Mouse (Mus musculus): ENCODE data around the gene Polr3b. TPM values are rescaled to one million over a fixed set of nuclear protein-coding genes. Genes with fewer than 3 reads are reported as not detected.
A peak's percentile ranks its signal among the peaks of the same experiment; 100 is the strongest.

The Polr3b gene
- polyA plus RNA-seq, 1 experiment, result 8.3 TPM

- DNase-seq (ENCODE audit: extremely low spot score in 1 of 2, low spot score in 1 of 2), result no peak
These were observed 36.2 kb downstream of the Polr3b start for GRCm38 (mm10) chr10:84658088-84658848.

GRCm38 (mm10) chr10:84659281-84659680, 37.2 kb downstream of the Polr3b start:
- no peak for DNase-seq (ENCODE audit: extremely low spot score in 1 of 2, low spot score in 1 of 2)

GRCm38 (mm10) chr10:84662138-84662537, 40.0 kb downstream of the Polr3b start:
- DNase-seq (ENCODE audit: extremely low spot score in 1 of 2, low spot score in 1 of 2), result no peak

- no peak for DNase-seq (ENCODE audit: extremely low spot score in 1 of 2, low spot score in 1 of 2)
These were observed 43.7 kb downstream of the Polr3b start for GRCm38 (mm10) chr10:84665713-84666260.

- DNase-seq (ENCODE audit: extremely low spot score in 1 of 2, low spot score in 1 of 2), result no peak
These were observed 53.6 kb downstream of the Polr3b start for GRCm38 (mm10) chr10:84675653-84676052.

GRCm38 (mm10) chr10:84676511-84676910, 54.4 kb downstream of the Polr3b start:
- no peak for DNase-seq (ENCODE audit: extremely low spot score in 1 of 2, low spot score in 1 of 2)

GRCm38 (mm10) chr10:84677871-84678270, 55.8 kb downstream of the Polr3b start:
- no peak for DNase-seq (ENCODE audit: extremely low spot score in 1 of 2, low spot score in 1 of 2)

GRCm38 (mm10) chr10:84678441-84678840, 56.3 kb downstream of the Polr3b start:
- DNase-seq (ENCODE audit: extremely low spot score in 1 of 2, low spot score in 1 of 2), result no peak

GRCm38 (mm10) chr10:84685444-84686121, 63.5 kb downstream of the Polr3b start:
- DNase-seq (ENCODE audit: extremely low spot score in 1 of 2, low spot score in 1 of 2), result no peak

- DNase-seq (ENCODE audit: extremely low spot score in 1 of 2, low spot score in 1 of 2), result no peak
These were observed 64.0 kb downstream of the Polr3b start for GRCm38 (mm10) chr10:84686122-84686497.

GRCm38 (mm10) chr10:84686705-84687104, 64.6 kb downstream of the Polr3b start:
- DNase-seq (ENCODE audit: extremely low spot score in 1 of 2, low spot score in 1 of 2), result no peak

- DNase-seq (ENCODE audit: extremely low spot score in 1 of 2, low spot score in 1 of 2), result no peak
These were observed 65.6 kb downstream of the Polr3b start for GRCm38 (mm10) chr10:84687736-84688135.

- no peak for DNase-seq (ENCODE audit: extremely low spot score in 1 of 2, low spot score in 1 of 2)
These were observed 67.8 kb downstream of the Polr3b start for GRCm38 (mm10) chr10:84689846-84690245.

- no peak for DNase-seq (ENCODE audit: extremely low spot score in 1 of 2, low spot score in 1 of 2)
These were observed 68.7 kb downstream of the Polr3b start for GRCm38 (mm10) chr10:84690818-84691217.

- no peak for DNase-seq (ENCODE audit: extremely low spot score in 1 of 2, low spot score in 1 of 2)
These were observed 69.6 kb downstream of the Polr3b start for GRCm38 (mm10) chr10:84691692-84692091.

- DNase-seq (ENCODE audit: extremely low spot score in 1 of 2, low spot score in 1 of 2), result no peak
These were observed 71.9 kb downstream of the Polr3b start for GRCm38 (mm10) chr10:84693841-84694638.

- no peak for DNase-seq (ENCODE audit: extremely low spot score in 1 of 2, low spot score in 1 of 2)
These were observed 78.3 kb downstream of the Polr3b start for GRCm38 (mm10) chr10:84700236-84700987.

GRCm38 (mm10) chr10:84701110-84701509, 79.0 kb downstream of the Polr3b start:
- peak in 1 of 2 experiments; percentile 58 for DNase-seq (ENCODE audit: extremely low spot score in 1 of 2, low spot score in 1 of 2)

GRCm38 (mm10) chr10:84702115-84702514, 80.0 kb downstream of the Polr3b start:
- DNase-seq (ENCODE audit: extremely low spot score in 1 of 2, low spot score in 1 of 2), result no peak

GRCm38 (mm10) chr10:84704594-84704993, 82.5 kb downstream of the Polr3b start:
- DNase-seq (ENCODE audit: extremely low spot score in 1 of 2, low spot score in 1 of 2), result no peak
